ENCODE assay signal across 8 mouse cellular contexts in genomic region chr2:44926167-44926682, GRCm38 (mm10). TPM values are rescaled to one million over a fixed set of nuclear protein-coding genes. Genes with fewer than 3 reads are reported as not detected.
DNase-seq lines count a peak whose midpoint lies in the region; ATAC-seq lines count a peak whose summit lies in the region.

No protein-coding gene starts in this region.

- no peaks in the 10 kb centered on the region for H3K36me3 ChIP-seq in embryonic facial prominence, embryonic 13.5 days
- no peaks in the 10 kb centered on the region for H3K36me3 ChIP-seq in intestine, embryonic 16.5 days (ENCODE audit: control insufficient read depth, insufficient read depth, low read length)

- peak; percentile 2 for DNase-seq in retina, postnatal 7 days (ENCODE audit: low read depth, low spot score)
- no peak for DNase-seq in retina, postnatal 1 day
- no peak for DNase-seq in gastrocnemius, adult 18-20 months (ENCODE audit: low spot score)
- no peak for DNase-seq in left cerebral cortex, postnatal 36 days (ENCODE audit: low spot score in 2 of 2)
- no peak for DNase-seq in gastrocnemius, postnatal 14 days

- WGBS in embryonic facial prominence, embryonic 13.5 days = 1% methylated on average over 17 of the region's 17 CpGs
- 2% methylated on average over 17 of the region's 17 CpGs for WGBS in intestine, embryonic 16.5 days

- no peaks in the 10 kb centered on the region for H3K9me3 ChIP-seq in embryonic facial prominence, embryonic 13.5 days
- no peaks in the 10 kb centered on the region for H3K9me3 ChIP-seq in intestine, embryonic 16.5 days (ENCODE audit: control insufficient read depth, low read length)

- no peaks in the 10 kb centered on the region for H3K27me3 ChIP-seq in embryonic facial prominence, embryonic 13.5 days
- H3K27me3 ChIP-seq in intestine, embryonic 16.5 days (replicated peaks; ENCODE audit: control insufficient read depth, insufficient read depth, low read length) = no peaks in the 10 kb centered on the region

- no peaks in the 10 kb centered on the region for H3K4me1 ChIP-seq in embryonic facial prominence, embryonic 13.5 days
- no peaks in the 10 kb centered on the region for H3K4me1 ChIP-seq in intestine, embryonic 16.5 days (ENCODE audit: control insufficient read depth, insufficient read depth, low read length)

- intact Hi-C loops in left cerebral cortex, postnatal 36 days (cut with DNase I) = loop anchor here (2.0 to 5.0 kb wide), 3 partner anchors 51 to 369 kb away; no protein-coding TSS in a partner anchor
- intact Hi-C loops in gastrocnemius, postnatal 14 days (cut with DNase I; ENCODE audit: low total_unique reads) = loop anchor here (10.0 kb wide), 1 partner anchor 189 kb away; the partner anchor contains the start of gene Zeb2

- H3K4me3 ChIP-seq in embryonic facial prominence, embryonic 13.5 days = peak overlapping the region; percentile 72
- H3K4me3 ChIP-seq in intestine, embryonic 16.5 days (ENCODE audit: low read length) = peak overlapping the region; percentile 78

- peak overlapping the region; percentile 94 for H3K27ac ChIP-seq in embryonic facial prominence, embryonic 13.5 days
- peak overlapping the region; percentile 99 for H3K27ac ChIP-seq in intestine, embryonic 16.5 days (ENCODE audit: low read length)

- peak overlapping the region; percentile 62 for H3K4me2 ChIP-seq in embryonic facial prominence, embryonic 13.5 days
- peak overlapping the region; percentile 84 for H3K4me2 ChIP-seq in intestine, embryonic 16.5 days (ENCODE audit: low read depth, low read length)

- peak overlapping the region; percentile 91 for H3K9ac ChIP-seq in embryonic facial prominence, embryonic 13.5 days
- H3K9ac ChIP-seq in intestine, embryonic 16.5 days (ENCODE audit: low read depth, low read length) = peak overlapping the region; percentile 94

- no peak for ATAC-seq in embryonic facial prominence, embryonic 13.5 days (ENCODE audit: insufficient number of reproducible peaks, insufficient read depth, low FRiP score, low TSS enrichment, low read depth)
- ATAC-seq in intestine, embryonic 16.5 days = peak; percentile 1
- ATAC-seq in monocyte, adult 5-6 weeks (replicated peaks; ENCODE audit: insufficient number of reproducible peaks, low FRiP score, low TSS enrichment, poor library complexity, severe bottlenecking) = 0 out of 2 replicates have a peak, but pooled peaks have one; percentile 8

RNA-seq across cellular contexts. Expression of gene Gtdc1, which starts 1.2 kb away (rescaled TPM):
- polyA plus RNA-seq in embryonic facial prominence, embryonic 13.5 days (2015; fragmentation: Nextera tagmentation; extraction: Ambion mirVana) = 18.7 and 19.0 TPM in 2 replicates
- polyA plus RNA-seq in intestine, embryonic 16.5 days (2015; fragmentation: Nextera tagmentation; extraction: Ambion mirVana) = 6.6 and 9.2 TPM in 2 replicates
- 40.5 to 65.8 TPM (median 56.7 TPM) in 3 replicates for total RNA-seq in monocyte, adult 5-6 weeks (2017)
- 10 to 100 TPM; 31.4 to 34.4 TPM for total RNA-seq in gastrocnemius, adult 18-20 months (2021)
- 10 to 100 TPM; 87.1 TPM for total RNA-seq in left cerebral cortex, postnatal 36 days (2021)
- 10 to 100 TPM; 23.5 to 24.4 TPM for total RNA-seq in gastrocnemius, postnatal 14 days (2021)
